Mouse (Mus musculus): ENCODE data around the gene Prss30.

- peak; percentile 75 for TF ChIP-seq CTCF (IDR thresholded peaks at IDR 0.05; ENCODE audit: low read depth, low read length)
- no peak for TF ChIP-seq POLR2A (IDR thresholded peaks at IDR 0.05; ENCODE audit: borderline replicate concordance, low read depth, low read length)
These were observed 35.4 kb upstream of the Prss30 start for GRCm38 (mm10) chr17:24015727-24016126.

Measured in bone marrow macrophage, adult 2 months (primary cell).